Mouse (Mus musculus) brain, embryonic 14.5 days (tissue): ENCODE results near the gene 4930452B06Rik. TPM values are rescaled to one million over a fixed set of nuclear protein-coding genes. Genes with fewer than 3 reads are reported as not detected.
"Not testable (repeated sequence)": the region's sequence is repeated elsewhere in the genome, so short reads cannot be mapped to it uniquely, and the experiment has no call there.

ENCODE experiments used
- DNase-seq: peaks from one replicate; pipeline ENCODE4 v3.0.0-alpha.2; 2011; ENCODE audit warnings: low read depth
- CTCF ChIP-seq: fragments of 200-500 bp; IDR thresholded peaks from 2 replicates; pipeline ENCODE4 v1.5.1; 2012; ENCODE audit warnings: inconsistent platforms, mild to moderate bottlenecking, moderate library complexity, borderline replicate concordance; ENCODE audit not compliant: insufficient read depth, insufficient read length; ENCODE audit errors: extremely low read depth
- POLR2A ChIP-seq: fragments of 200-500 bp; IDR thresholded peaks from 2 replicates; pipeline ENCODE4 v1.6.1; 2012; ENCODE audit warnings: mild to moderate bottlenecking, inconsistent platforms, borderline replicate concordance; ENCODE audit not compliant: poor library complexity, insufficient read depth, insufficient read length, severe bottlenecking; ENCODE audit errors: extremely low read depth
- polyA plus RNA-seq: library from polyadenylated mRNA; depleted of rRNA; stranded (reverse); fragments of >200 nt; gene quantifications from 2 replicates; pipeline ENCODE4 v1.2.3, GENCODE M21; 2012; rRNA removed

4930452B06Rik gene
- polyA plus RNA-seq, result 1.3 and 2.7 TPM in 2 replicates

DNA sequence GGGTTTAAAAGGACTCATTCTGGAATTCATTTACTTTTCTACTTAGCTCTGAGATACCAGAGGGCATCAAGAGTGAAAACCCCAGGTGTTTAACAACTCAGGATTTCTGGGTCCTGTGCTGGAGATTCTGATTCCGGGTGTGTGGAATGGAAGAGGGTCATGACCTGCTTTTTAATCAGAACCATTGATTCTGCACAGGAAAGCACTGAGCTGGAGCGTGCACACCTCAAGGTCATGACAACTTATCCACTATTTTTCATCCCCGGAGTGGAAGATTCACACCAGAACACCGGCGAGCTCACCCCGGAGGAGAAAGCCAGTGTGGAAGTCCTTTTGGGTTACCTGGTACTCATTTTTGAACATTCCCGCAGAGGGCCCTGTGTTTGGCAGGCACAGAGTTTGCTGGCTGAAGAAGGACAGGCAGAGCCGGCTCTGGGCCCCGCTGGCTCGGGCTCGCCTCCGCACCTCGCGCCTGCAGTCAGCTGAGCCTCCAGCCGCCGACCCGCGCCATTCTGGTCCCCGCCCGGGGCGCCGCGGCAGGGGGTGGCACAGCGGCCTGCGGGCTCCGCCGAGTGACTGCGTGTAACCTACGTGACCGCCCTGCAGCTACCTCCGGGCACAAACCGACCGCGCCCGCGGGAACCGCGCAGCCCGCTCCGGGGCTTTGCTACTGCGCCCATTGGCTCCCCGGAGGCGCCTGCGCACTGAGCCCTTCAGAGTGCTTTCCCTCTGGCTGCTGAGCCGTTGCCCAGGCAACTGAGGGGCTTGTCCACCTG lies at the start of gene 4930452B06Rik:
Gene 4930452B06Rik, minus strand, starts transcription at position 605 of the 776 bp plus-strand sequence.
- TF ChIP-seq POLR2A, result peak; percentile 57
- TF ChIP-seq CTCF, result no peak
- DNase-seq, result peak; percentile 92

DNA sequence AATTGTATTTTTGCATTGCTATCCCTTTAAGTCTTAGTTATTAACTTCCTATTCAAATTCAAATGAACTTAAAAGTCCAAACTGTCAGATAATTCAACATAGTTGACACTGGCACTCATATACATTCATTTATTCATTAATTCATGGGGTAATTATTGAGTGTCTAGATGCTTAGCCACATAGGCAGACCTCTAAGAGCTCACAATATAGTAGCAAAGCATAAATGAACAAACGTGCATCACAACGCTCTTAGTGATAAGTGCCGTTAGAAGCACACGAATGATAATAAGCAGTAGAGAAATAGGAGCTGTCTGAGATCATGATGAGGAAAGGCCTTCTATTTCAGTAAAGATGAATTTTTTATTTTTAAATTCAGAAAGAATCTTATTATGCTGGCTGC lies 46.6 kb upstream of the 4930452B06Rik start:
- TF ChIP-seq POLR2A, result no peak
- TF ChIP-seq CTCF, result no peak
- peak; percentile 53 for DNase-seq

DNA sequence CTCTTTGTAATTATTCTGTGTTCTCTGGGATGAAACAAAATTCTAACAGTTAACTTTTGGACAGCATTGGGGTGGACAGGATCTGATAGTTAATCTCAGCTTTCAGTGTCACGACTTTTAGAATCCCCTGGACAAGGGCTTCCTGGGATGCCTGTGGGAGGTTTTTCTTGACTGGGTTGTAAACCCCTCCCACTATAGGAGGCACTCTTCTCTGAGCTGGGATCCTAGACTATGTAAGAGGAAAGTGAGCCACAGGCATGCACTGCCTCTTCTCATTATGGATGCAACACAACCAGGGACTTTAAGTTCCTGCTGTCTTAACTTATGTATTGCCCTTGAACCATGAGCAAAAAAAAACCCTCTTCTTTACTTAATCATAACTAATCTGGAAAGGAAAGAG lies 23.4 kb upstream of the 4930452B06Rik start:
- TF ChIP-seq CTCF, result no peak
- TF ChIP-seq POLR2A, result no peak
- DNase-seq, result no peak

DNA sequence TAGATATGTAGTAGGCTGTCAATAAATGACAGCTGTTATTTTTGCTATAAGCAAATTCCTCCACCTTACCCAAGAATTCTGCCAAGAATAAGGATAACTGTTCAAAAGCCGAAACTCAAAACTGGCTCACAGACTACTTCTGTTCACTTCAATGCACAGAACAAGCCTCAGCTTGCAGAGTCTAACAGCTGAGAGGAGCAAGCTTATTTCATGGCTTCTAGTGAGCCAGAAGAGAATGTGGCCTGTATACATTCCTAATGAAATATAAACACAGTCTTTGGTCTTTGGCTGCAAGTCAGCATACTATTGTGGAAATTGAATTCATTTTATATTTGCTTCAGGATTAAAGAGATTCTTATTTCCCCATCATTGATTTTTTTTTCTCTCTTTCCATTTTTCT lies 22.4 kb upstream of the 4930452B06Rik start:
- TF ChIP-seq CTCF (no peak), POLR2A (no peak)
- peak; percentile 35 for DNase-seq

DNA sequence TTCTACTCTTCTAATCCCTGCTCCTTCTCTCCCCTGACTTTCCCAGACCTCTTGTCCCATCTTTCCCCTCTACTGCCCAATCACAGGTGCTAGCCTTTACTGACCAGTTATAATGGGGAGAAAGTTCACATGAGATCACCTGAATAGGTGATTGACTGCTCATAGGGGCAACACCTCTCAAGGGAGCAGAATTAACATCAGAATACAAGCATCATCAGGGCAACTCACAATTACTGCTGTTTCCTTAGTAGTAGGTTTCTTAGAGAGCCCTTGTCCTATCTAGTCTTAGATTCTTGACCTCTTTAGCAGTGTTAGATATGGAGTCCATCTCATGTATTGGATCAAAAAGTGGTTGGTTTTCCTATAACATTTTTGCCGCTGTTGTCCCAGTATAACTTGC lies 20.1 kb upstream of the 4930452B06Rik start:
- TF ChIP-seq CTCF (no peak), POLR2A (no peak)
- no peak for DNase-seq

DNA sequence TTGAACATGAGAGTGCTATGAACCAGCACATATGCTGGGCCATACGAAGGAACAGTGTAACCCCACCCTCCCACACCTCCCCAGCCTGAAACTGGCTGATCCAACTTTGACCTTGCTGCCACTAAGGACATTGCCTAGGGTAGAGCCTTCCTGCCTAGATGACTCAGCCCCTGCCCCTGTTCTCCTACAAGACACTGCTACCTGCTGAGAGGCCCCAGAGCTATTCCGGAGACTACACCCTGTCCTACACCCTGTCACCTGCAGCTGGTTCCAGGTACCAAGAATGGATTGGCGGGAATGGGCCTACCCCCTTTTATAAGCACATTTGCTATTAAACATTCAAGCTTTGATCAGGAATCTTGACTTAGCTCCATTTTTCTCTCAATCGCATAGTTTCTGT lies 13.9 kb upstream of the 4930452B06Rik start:
- DNase-seq, result no peak
- TF ChIP-seq POLR2A, result no peak
- TF ChIP-seq CTCF, result no peak

DNA sequence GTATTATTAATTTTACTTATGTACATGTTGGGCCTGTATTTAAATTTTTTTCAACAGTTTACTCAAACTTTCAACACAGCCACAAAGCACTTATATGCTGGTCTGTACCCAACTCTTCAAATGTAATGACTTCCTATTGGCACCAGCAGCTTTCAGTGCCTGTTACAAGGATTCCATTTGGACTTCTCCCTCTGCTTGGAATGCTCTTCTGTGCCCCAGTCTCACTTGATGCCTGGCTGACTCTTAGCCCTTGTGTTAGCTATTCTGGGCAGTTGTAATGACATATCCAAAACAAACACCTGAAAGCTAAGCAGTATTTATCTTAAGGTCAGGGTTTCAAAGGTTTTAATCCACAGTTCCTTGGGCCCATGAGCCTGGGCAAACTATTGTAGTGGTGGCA lies 5.7 kb downstream of the 4930452B06Rik start:
- TF ChIP-seq CTCF, result no peak
- TF ChIP-seq POLR2A, result no peak
- no peak for DNase-seq

DNA sequence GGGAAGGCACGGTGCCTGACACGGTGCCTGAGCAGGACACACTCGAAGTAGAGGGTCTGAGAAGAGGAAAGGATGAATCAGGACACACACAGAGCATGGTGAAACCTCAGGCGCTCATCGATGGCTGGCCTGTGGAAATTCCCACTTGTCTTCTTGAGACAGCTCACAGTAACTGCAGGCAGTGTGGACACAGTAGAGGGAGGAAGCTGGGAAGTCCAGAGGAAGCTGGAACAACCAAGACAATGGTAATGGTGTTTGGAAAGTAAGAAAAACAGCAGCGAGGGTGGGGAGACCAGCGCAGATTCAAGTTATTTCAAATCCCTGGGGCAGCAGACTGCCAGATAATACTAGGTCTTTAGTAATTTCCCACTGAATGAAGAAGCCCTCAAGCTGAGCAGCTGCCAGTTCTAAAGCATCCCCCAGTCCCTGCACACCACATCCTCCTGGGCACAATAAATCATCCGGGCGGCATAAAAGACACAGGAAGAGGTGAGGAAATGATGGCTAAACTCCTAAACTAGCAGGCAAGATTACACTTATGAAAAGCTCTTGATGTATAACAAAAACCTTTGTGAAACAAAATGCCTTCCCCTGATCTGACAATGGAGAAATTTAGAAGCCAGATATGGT lies 24.3 kb downstream of the 4930452B06Rik start:
- peak; percentile 18 for DNase-seq
- TF ChIP-seq CTCF, result no peak
- no peak for TF ChIP-seq POLR2A

DNA sequence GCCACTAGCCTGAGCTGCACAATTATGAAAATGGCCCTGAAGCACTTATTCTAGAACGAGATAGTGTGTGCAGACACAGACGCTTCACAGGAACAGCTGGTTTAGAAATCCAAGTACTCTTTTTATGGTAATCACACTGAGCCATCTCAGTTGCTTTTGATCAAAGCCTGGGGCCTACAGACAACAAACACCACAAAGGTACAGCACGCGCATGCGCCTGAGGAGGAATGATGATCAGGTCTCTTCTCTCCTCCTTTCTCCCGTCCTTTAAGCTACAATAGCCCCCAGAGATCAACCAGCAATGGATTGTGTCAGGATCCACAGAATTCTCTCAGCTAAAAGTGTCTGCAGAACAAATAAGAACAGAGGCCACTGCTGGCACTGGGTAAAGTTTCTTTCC lies 33.8 kb downstream of the 4930452B06Rik start:
- TF ChIP-seq POLR2A, result no peak
- no peak for TF ChIP-seq CTCF
- no peak for DNase-seq

DNA sequence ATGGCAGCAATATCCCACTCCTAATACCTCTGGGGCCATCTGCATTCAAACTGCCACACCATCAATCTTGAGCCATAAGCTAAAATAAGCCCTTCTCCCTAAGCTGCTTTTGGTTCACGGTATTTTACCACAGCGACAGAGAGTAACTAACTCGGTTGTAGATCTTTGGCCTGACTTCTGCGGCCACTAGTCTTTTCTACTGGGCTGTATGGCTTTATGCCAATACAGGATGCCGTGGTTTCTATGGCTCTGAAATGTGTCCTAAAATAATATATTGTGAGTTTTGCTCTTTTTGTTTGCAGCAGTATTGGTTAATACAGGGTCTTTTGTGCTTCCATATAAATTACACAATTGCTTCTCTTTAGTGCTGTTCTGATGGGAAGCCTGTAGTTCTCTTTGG lies 37.6 kb downstream of the 4930452B06Rik start:
- no peak for DNase-seq
- TF ChIP-seq CTCF (no peak), POLR2A (no peak)

DNA sequence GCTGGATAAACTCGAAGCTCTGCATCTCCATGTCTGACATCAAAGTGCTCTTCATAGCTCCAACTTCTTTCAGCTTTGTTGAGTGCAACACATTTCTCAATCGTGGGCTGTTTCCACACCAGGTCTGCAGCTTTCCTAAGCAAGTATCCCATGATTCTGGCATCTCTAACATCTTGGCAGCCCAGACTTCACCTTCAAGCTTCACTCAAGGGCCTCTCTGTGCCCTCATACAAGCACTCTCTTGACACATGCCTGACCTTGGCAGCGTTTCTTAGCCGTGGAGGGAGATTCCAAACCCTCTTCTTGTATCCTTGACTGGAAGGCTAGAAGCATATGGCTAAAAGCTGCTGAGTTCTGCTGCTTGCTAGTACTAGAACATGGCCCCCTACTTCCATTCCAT lies 38.6 kb downstream of the 4930452B06Rik start:
- TF ChIP-seq POLR2A, result no peak
- no peak for TF ChIP-seq CTCF
- no peak for DNase-seq

DNA sequence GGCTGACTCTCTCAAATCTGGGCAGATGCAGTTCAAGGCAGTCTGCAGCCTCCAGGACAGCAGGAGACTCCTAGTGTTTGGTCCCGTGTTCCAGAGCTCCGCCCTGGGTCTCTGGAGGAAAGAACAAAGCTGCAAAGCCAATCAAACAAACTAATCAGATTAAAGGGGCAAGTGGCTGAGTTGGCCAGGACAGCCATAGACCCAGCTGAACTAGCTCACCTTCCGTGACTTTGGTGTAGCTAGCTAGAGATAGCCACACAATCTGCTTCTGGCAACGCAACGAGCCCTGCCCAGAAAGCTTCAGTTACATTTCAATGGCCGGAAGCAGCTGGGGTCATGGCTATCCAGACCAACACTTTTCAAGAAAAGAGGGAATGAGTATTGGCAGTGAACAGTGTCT lies 44.9 kb downstream of the 4930452B06Rik start:
- no peak for TF ChIP-seq CTCF
- no peak for TF ChIP-seq POLR2A
- DNase-seq, result no peak

DNA sequence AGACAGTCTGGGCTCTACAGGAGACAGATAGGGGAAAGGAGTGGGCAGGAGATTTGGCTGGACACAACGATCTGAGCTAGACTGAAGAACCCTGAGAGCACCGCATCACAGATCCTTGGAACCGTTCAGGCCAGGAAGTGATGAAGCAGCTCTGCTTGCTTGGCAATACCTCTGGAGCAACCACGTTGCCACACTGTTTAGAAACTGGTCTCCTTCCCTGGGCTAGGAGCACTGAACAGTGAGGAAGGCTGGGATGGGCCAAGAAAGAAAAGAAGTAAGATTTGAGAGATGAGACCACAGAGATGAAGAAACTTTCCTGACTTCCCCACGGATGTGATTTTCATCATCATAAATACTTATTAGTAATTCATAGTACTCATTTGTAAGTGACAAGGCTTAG lies 45.5 kb downstream of the 4930452B06Rik start:
- no peak for DNase-seq
- TF ChIP-seq POLR2A (no peak), CTCF (no peak)

DNA sequence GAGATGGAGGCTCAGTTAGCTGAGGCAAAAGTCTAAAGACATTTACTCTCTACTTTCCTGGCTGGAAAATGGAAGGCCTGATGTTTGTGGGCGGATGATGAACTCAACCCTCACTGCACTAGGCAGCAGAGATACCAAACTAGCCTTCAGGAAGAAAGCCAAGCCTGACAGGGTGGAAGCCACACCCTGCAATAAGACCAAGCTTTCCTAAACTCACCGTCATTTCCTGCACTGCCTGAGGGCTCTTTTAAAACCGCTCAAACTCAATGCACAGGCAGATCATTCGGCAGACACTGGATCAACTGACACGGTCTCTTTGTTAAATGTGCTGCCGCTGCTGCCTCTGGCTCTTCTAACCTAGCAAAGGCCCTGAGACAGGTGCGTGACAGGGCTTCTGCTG lies 50.4 kb downstream of the 4930452B06Rik start:
- DNase-seq, result no peak
- TF ChIP-seq CTCF, result no peak
- TF ChIP-seq POLR2A, result no peak

DNA sequence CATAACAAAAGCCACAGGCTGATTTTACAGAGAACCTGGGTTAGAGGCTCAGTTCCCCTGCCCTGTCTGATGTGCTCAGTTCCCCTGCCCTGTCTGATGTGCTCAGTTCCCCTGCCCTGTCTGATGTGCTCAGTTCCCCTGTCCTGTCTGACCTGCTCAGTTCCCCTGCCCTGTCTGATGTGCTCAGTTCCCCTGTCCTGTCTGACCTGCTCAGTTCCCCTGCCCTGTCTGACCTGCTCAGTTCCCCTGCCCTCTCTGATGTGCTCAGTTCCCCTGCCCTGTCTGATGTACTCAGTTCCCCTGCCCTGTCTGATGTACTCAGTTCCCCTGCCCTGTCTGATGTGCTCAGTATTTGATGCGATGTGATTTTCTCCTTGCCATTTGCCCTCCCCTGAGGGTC lies 51.6 kb downstream of the 4930452B06Rik start:
- not testable (repeated sequence) for DNase-seq
